Mouse (Mus musculus) splenic B cell, adult 2 months (primary cell): Measurements from ENCODE around the gene Gm10778.
"Not testable (repeated sequence)": the region's sequence is repeated elsewhere in the genome, so short reads cannot be mapped to it uniquely, and the experiment has no call there.

ENCODE experiments used
- DNase-seq: peaks from one replicate; pipeline ENCODE4 v3.0.0-alpha.2; 2011; ENCODE audit warnings: low read depth, low spot score
- H3K27me3 ChIP-seq: 2 replicates; pipeline ENCODE4 v1.6.1; 2012; ENCODE audit warnings: mild to moderate bottlenecking, low read length, moderate library complexity, mixed read lengths; ENCODE audit not compliant: control insufficient read depth, poor library complexity, insufficient read depth, severe bottlenecking
- H3K36me3 ChIP-seq: 2 replicates; pipeline ENCODE4 v1.6.1; 2012; ENCODE audit warnings: mild to moderate bottlenecking, low read length, moderate library complexity, mixed read lengths; ENCODE audit not compliant: control insufficient read depth, poor library complexity, insufficient read depth, severe bottlenecking

Gene Gm10778

DNA sequence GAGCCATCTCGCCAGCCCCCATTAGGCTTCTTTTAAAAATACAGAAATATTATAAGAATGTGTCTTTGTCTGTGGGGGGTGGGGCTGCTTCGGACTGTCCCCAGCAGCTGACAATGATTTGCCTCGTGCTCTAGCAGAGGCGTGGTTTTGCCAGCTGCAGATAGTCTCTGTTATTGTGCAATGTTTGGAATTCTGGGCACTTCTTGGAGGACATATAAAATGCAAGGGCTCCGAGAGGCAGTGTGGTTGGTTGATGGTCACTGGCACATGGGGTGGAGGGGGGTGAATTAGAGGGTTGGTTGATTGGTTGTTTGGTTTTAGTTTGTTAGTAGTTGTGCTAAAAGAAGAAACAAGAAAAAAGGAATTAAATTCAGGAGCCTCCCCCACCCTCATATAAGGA lies 28.9 kb upstream of the Gm10778 start:
- no peaks in the 10 kb centered on the region for H3K27me3 ChIP-seq
- DNase-seq = no peak
- H3K36me3 ChIP-seq = no peaks in the 10 kb centered on the region

DNA sequence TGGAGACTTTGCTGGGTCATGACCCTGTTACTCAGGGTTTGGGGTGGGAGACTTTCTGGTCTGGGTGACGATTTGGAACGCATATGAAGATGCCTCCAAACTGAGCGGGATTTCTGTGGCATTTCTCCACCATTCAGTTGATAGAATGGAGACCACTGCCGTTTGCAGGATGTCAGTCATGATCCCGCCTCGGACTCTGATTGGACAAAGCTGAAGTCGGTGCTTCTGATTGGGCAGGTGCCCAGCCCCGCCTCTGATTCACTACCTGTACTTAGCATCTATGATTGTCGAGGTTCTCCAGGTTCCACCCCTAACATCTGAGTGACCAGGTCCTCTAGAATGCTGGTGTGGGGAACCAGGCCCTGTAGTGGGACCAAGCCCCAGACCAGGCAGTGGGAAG lies 28.1 kb upstream of the Gm10778 start:
- Histone ChIP-seq H3K27me3 (no peaks in the 10 kb centered on the region), H3K36me3 (no peaks in the 10 kb centered on the region)
- DNase-seq = no peak

GRCm38 (mm10) chr10:81623441-81623840 lies 25.4 kb upstream of the Gm10778 start:
- Histone ChIP-seq H3K27me3 (no peaks in the 10 kb centered on the region), H3K36me3 (no peaks in the 10 kb centered on the region)
- no peak for DNase-seq

DNA sequence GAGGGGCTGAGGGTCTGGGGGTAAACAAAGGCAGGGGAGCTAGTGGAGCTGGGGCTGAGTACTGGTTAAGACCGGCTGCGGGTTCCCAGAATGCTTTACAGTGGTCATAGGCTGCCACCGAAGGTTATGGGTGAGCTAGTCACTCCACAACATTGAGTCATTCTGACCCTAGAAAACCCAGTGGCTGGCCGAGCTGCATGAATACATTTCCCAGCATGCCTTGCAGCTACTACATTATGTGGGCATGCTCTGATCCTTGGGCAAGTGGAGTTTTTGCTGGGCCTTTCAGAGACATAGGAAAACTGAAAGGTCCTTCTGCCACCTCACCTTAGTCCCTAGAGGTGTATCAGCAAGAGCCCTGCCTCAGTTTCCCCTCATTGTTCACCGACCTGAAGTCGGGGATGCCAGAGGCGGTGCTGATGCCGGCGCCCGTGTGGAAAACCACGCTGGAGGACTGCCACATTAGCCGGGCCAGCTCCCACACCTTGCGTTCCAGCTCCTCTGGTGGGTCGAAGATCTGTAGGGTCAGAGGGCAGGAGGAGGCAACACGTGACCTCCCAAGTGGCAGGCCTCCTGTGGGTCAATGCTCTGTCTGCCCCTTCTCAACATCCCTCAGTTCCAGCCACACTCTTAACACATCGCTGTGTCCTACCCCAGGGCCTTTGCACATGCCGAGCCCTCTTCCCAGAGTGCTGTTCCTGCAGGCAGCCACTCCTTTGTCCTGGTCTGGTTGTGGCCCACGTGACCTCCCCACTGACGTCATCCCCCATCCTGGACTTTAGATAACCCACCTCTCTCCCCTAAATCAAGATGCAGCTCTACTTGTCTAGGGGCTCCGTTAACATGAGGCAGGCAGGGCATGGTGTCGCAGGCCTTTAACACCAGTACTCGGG lies 22.5 kb upstream of the Gm10778 start:
- no peaks in the 10 kb centered on the region for H3K36me3 ChIP-seq
- H3K27me3 ChIP-seq = no peaks in the 10 kb centered on the region
- DNase-seq = no peak

GRCm38 (mm10) chr10:81626994-81627835 lies 21.6 kb upstream of the Gm10778 start, which contains the start of gene Sirt6:
Gene Sirt6, minus strand, starts transcription at chr10:81627797.
- DNase-seq = peak; percentile 92
- Histone ChIP-seq H3K27me3 (no peaks in the 10 kb centered on the region), H3K36me3 (no peaks in the 10 kb centered on the region)

DNA sequence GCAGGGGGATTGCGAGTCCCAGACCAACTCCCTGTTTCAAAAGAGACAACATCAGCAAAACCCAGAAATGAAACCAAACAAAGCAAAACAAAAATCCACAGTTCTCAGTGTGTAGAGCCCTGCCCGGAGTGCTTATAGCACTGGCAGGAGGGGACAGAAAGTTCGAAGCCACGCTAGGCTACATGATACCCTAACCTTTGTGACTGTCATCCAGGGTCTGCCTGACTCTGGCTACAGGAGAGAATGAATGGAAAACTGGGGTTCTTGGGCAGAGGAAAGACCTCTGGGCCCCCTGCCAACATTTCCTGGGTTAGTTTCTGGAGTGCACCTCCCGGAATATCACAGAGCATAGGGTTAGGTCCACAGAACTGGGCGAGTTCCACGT lies 21.0 kb upstream of the Gm10778 start:
- DNase-seq = no peak
- Histone ChIP-seq H3K27me3 (no peaks in the 10 kb centered on the region), H3K36me3 (no peaks in the 10 kb centered on the region)

DNA sequence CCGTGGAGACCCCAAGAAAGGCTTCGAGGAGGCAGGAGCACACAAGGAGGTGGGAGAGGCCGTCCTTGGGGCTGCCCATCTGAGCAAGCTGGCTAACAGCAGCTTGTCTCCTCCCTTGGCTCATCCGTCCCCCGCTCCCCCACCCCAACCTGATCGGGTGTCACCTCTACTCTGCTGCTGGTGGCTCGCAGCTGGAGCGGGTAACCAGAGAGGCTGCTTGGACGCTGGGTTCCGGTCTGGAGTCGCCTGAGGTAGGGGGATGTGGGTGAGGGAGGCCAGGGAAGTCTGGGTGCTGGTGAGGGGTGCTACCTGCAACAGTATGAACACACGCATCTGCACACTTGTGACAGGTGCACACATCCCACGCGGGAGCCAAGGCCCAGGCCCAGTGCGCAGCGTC lies 20.5 kb upstream of the Gm10778 start, which contains the start of gene Ankrd24:
Ankrd24 (plus strand) TSS at position 151 of the 400 bp plus-strand sequence.
- Histone ChIP-seq H3K36me3 (no peaks in the 10 kb centered on the region), H3K27me3 (no peaks in the 10 kb centered on the region)
- no peak for DNase-seq

DNA sequence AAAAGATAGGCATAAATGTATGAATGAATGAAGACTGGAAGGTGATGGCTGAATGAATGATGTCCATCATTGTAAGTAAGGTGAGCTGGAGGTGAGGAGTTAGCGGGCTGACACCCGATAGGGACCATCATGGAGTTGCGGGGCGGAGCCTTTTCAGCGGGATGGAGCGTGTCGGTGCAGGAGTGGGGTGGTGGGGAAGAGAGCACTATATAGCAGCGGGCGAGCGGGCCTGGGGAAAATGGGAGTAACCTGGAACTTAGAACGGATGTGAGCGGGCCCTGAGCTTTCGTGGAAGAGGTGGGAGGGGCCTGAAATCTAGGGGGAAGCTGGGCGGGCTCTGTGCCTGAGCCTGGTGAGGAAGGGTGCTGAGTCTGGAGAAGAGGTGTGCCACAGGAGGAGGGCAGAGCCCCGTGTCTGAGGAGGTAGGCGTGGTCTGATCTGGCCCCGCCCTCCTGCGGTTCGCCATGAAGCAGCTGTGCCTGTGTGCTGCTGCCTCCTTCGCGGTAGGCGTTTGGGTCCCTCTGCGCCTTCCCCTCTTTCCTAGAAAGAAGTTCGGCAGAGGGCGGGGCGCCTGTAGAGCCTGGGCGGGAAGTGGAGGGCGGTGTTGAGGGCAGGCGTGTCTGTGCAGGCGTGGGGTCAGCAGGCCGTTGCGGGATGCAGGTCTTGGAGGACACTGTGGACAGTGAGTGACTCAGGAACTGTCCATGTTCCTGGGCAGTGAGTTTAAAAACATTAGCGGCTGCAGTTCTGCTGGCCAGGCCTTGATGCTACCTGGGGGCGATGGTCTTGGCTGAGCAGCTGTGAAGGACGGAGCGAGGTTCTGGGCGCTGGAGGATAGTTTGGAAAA lies 15.4 kb upstream of the Gm10778 start:
- no peaks in the 10 kb centered on the region for H3K36me3 ChIP-seq
- DNase-seq = peak; percentile 86
- H3K27me3 ChIP-seq = no peaks in the 10 kb centered on the region

DNA sequence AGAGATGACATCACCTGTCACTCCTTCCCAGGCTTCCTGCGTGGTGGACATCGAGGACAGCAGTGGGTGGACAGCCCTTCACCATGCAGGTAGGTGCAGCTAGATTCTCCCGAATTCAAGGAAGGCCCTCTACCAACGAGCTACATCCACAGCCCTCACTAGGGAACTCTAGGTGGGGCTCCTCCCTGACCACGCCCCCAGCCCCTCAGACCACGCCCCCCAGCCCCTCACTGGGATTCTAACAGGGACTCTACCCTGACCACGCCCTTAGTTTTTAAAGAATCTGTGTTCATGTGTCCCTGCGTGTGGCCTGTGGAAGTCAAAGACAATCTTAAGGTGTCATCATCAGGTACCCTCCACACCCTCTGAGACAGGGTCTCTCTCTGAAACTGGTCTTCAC lies 12.5 kb upstream of the Gm10778 start:
- no peaks in the 10 kb centered on the region for H3K27me3 ChIP-seq
- no peaks in the 10 kb centered on the region for H3K36me3 ChIP-seq
- DNase-seq = no peak

GRCm38 (mm10) chr10:81638101-81638500 lies 10.8 kb upstream of the Gm10778 start:
- no peak for DNase-seq
- Histone ChIP-seq H3K36me3 (no peaks in the 10 kb centered on the region), H3K27me3 (no peaks in the 10 kb centered on the region)

GRCm38 (mm10) chr10:81640825-81641224 lies 8.0 kb upstream of the Gm10778 start:
- H3K36me3 ChIP-seq, DNase-seq, H3K27me3 ChIP-seq: not testable (repeated sequence)

- DNase-seq = no peak
- no peaks in the 10 kb centered on the region for H3K27me3 ChIP-seq
- no peaks in the 10 kb centered on the region for H3K36me3 ChIP-seq
These were observed 7.3 kb upstream of the Gm10778 start for GRCm38 (mm10) chr10:81641566-81641965.

DNA sequence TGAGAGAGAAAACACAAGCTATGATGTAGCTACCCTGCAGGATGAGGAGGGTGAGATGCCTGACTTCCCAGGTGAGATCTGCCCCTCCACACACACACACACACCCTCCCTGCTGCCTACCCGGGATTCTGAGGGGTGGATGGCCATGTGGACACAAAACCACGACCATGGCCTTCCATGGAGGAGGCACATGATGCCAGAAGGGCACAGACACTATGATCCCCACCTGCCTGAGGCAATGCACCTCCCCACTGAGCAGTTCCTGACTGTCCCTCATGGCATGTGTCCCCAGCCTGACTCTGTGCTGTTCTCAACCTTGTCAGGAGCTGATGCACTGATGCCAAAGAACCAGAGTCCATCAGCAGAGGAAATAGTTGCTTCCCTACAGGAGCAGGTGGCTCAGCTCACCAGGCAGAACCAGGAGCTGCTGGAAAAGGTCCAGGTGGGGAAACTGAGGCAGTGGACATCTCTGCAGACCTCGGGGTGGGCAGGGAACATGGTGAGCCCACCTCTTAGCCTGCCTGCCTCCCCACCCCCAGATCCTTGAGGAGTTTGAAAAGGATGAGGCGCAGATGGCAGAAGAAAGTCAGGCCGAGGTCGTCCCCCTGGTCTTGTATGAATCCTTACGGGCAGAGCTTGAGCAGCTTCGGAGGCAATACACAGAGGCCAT lies 6.7 kb upstream of the Gm10778 start:
- H3K27me3 ChIP-seq = no peaks in the 10 kb centered on the region
- DNase-seq = no peak
- no peaks in the 10 kb centered on the region for H3K36me3 ChIP-seq
